ENCODE assay signal across 8 mouse cellular contexts in genomic region chr17:47142276-47142675, GRCm38 (mm10).
A peak's percentile ranks its signal among the peaks of the same experiment; 100 is the strongest.
DNase-seq lines count a peak whose midpoint lies in the region; ATAC-seq lines count a peak whose summit lies in the region.

No protein-coding gene starts in this region.

- WGBS in kidney, embryonic 14.5 days = 0% methylated on average over 7 of the region's 7 CpGs
- 4% methylated on average over 7 of the region's 7 CpGs for WGBS in embryonic facial prominence, embryonic 10.5 days
- 0% methylated on average over 7 of the region's 7 CpGs for WGBS in intestine, embryonic 15.5 days
- 4% methylated on average over 7 of the region's 7 CpGs for WGBS in neural tube, embryonic 13.5 days

- DNase-seq in kidney, adult 9 months = no peak
- DNase-seq in embryonic facial prominence, embryonic 10.5 days (ENCODE audit: low spot score) = no peak
- no peak for DNase-seq in left cerebral cortex, postnatal 14 days (ENCODE audit: low spot score in 2 of 2)
- no peak for DNase-seq in layer of hippocampus, postnatal 25 days (ENCODE audit: extremely low spot score in 1 of 2, low spot score in 1 of 2)

- peak overlapping the region; percentile 91 for H3K4me2 ChIP-seq in kidney, embryonic 14.5 days (replicated peaks; ENCODE audit: low read depth, low read length)
- H3K4me2 ChIP-seq in intestine, embryonic 15.5 days (replicated peaks) = peak overlapping the region; percentile 87
- H3K4me2 ChIP-seq in neural tube, embryonic 13.5 days = peak overlapping the region; percentile 85

- peak overlapping the region; percentile 77 for H3K4me3 ChIP-seq in kidney, embryonic 14.5 days (ENCODE audit: low read length)
- H3K4me3 ChIP-seq in embryonic facial prominence, embryonic 10.5 days = peak overlapping the region; percentile 81
- peak overlapping the region; percentile 62 for H3K4me3 ChIP-seq in intestine, embryonic 15.5 days (replicated peaks)
- H3K4me3 ChIP-seq in neural tube, embryonic 13.5 days = peak overlapping the region; percentile 71

- H3K36me3 ChIP-seq in kidney, embryonic 14.5 days (ENCODE audit: control insufficient read depth, insufficient read depth, low read length) = peaks cover 4% of the 10 kb centered on the region; the same call in 1 of the 2 replicates
- H3K36me3 ChIP-seq in embryonic facial prominence, embryonic 10.5 days (replicated peaks) = peaks cover 18% of the 10 kb centered on the region
- H3K36me3 ChIP-seq in intestine, embryonic 15.5 days = no peaks in the 10 kb centered on the region
- H3K36me3 ChIP-seq in neural tube, embryonic 13.5 days = no peaks in the 10 kb centered on the region

- ATAC-seq in kidney, embryonic 14.5 days (ENCODE audit: low FRiP score, low TSS enrichment) = no peak
- ATAC-seq in intestine, embryonic 15.5 days = no peak
- no peak for ATAC-seq in neural tube, embryonic 13.5 days (ENCODE audit: low read depth)
- no peak for ATAC-seq in granulocyte monocyte progenitor cell, adult 5-6 weeks (replicated peaks; ENCODE audit: poor library complexity, severe bottlenecking)

- no peaks in the 10 kb centered on the region for H3K27me3 ChIP-seq in kidney, embryonic 14.5 days (ENCODE audit: control insufficient read depth, insufficient read depth, low read length)
- H3K27me3 ChIP-seq in embryonic facial prominence, embryonic 10.5 days (replicated peaks; ENCODE audit: low read depth, poor library complexity, severe bottlenecking) = peaks cover 9% of the 10 kb centered on the region
- H3K27me3 ChIP-seq in intestine, embryonic 15.5 days (replicated peaks) = no peaks in the 10 kb centered on the region
- no peaks in the 10 kb centered on the region for H3K27me3 ChIP-seq in neural tube, embryonic 13.5 days

- peak overlapping the region; percentile 100; the same call in 1 of the 2 replicates for H3K27ac ChIP-seq in kidney, embryonic 14.5 days (ENCODE audit: low read depth, low read length)
- H3K27ac ChIP-seq in embryonic facial prominence, embryonic 10.5 days (replicated peaks) = peak overlapping the region; percentile 98
- H3K27ac ChIP-seq in intestine, embryonic 15.5 days = peak overlapping the region; percentile 98
- peak overlapping the region; percentile 99 for H3K27ac ChIP-seq in neural tube, embryonic 13.5 days (replicated peaks)

- H3K9ac ChIP-seq in kidney, embryonic 14.5 days (ENCODE audit: low read depth, low read length) = peak overlapping the region; percentile 76; the same call in 1 of the 2 replicates
- H3K9ac ChIP-seq in intestine, embryonic 15.5 days = peak overlapping the region; percentile 76
- H3K9ac ChIP-seq in neural tube, embryonic 13.5 days = peak overlapping the region; percentile 97

- no peaks in the 10 kb centered on the region for H3K9me3 ChIP-seq in kidney, embryonic 14.5 days (ENCODE audit: control insufficient read depth, low read length)
- H3K9me3 ChIP-seq in embryonic facial prominence, embryonic 10.5 days = no peaks in the 10 kb centered on the region
- no peaks in the 10 kb centered on the region for H3K9me3 ChIP-seq in intestine, embryonic 15.5 days
- H3K9me3 ChIP-seq in neural tube, embryonic 13.5 days = no peaks in the 10 kb centered on the region

- intact Hi-C loops in left cerebral cortex, postnatal 14 days (cut with DNase I) = loop anchor here (5.0 kb wide), 2 partner anchors 105 to 190 kb away; no protein-coding TSS in a partner anchor

- peaks cover 26% of the 10 kb centered on the region; the same call in 1 of the 2 replicates for H3K4me1 ChIP-seq in kidney, embryonic 14.5 days (ENCODE audit: control insufficient read depth, insufficient read depth, low read length)
- H3K4me1 ChIP-seq in embryonic facial prominence, embryonic 10.5 days = peaks cover 55% of the 10 kb centered on the region
- peaks cover 30% of the 10 kb centered on the region; the same call in 1 of the 2 replicates for H3K4me1 ChIP-seq in intestine, embryonic 15.5 days (replicated peaks)
- peaks cover 61% of the 10 kb centered on the region for H3K4me1 ChIP-seq in neural tube, embryonic 13.5 days (replicated peaks)
